Mouse (Mus musculus): ENCODE results near the gene Insl3.

DNA sequence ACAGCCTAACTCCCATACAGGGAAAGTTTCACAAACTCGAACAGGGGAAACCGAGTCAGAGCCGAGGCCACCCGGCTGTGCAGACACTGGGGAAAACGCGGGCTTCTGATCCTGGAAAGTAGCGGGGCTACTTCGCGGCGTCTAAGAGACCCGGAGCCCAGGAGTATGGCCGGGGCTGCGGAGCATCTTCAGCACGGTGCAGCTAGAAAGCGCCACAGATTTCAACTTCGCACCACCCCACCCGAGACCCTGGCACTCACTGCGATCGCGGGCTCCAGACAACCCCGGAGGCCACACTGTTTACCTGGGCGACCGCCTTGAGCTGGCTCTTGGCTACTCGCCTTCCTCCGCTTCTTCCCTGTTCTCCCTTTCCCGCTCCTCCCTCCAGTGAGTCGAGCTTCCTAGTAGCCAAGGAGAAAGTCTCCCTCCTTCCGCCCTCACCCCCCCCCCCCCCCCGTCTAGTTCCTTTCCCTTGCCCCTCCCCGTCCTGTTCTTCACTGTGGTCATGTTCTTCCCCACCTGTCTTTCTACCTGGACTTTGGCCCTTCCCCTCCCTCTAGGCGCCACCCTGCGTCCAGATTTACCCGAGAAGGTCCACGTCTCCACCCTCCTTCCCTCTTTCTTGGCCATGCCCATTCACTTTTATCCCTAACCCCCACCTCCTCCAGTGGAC lies 12.5 kb downstream of the Insl3 start, which contains the start of gene B3gnt3:
- TF ChIP-seq GATA1 (IDR thresholded peaks at IDR 0.05; ENCODE audit: low read length) (no peak), TAL1 (IDR thresholded peaks at IDR 0.05; ENCODE audit: low read length) (no peak)
